Mouse (Mus musculus): ENCODE measurements at regions not wholly inside any gene's neighbourhood (a gene's known extent, or its start where the extent isn't known, plus 50 kb on each side); places are given as distances from the start of the nearest gene placed in this dataset.

DNA sequence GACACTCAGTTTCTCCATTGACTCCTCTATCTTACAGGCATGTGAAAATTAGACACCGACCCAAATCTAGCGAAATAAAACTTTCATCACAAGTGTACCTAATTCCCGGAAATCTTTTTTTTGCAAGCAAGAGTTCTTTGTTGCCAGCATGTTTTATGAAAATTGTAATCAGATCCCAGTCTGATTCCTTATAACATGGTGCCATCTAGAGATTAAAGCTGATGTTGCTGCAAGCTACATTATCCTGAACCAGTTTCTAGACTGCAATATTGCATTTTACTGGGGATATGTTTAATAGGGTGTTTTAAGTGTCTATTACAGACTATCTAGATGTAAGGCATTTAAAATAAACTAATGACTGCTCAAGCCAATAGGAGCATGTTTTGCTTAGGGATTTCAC, 110.9 kb upstream of the Gpc5 start:
- no peak for TF ChIP-seq CTCF (IDR thresholded peaks at IDR 0.05; ENCODE audit: control insufficient read depth, insufficient read depth, insufficient replicate concordance, low read depth, low read length)
- TF ChIP-seq POLR2A (IDR thresholded peaks at IDR 0.05; ENCODE audit: control insufficient read depth, low read depth, low read length): no peak
